Mouse (Mus musculus): ENCODE results near the gene Dis3l2.

Gene Dis3l2

GRCm38 (mm10) chr1:86736414-86736813, 32.8 kb downstream of the Dis3l2 start:
- no peak for DNase-seq

DNA sequence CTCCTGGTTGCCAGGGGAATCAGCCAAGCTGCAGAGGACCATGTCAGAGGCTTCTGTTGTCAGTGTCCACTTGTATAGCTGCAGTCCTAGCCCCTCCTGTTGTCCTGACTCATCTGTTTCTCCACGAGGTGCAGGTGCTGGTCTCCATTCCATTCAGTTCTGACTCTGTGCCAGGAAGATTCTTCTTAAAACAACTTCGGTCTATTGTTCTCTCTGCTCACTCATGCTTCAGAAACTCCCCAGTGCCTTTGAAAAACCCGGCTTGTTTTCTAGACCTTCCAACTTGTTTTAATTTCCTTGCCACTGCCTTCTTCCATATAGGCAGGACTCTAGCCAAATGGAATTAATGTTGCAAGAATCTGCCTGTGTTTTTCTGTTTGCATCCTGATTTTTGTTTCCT, 39.3 kb downstream of the Dis3l2 start:
- DNase-seq = no peak

DNA sequence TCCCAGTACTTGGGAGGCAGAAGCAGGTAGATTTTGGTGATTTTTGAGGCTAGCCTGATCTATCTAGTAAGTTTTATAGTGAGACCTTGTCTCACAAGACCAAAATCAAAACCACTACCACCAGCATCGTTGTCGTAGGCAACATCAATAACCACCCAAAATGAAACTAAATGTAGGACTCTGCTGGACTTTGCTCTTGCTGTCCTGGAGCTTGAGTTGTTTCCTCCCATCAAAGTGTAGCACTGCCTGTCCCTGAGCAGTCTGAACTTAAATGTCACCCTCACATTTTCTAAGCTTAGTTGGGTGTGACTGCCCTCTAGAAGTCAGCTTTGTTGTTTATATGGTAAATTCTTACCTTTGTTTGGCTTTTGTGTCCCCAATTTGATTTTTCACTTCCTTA, 43.4 kb downstream of the Dis3l2 start:
- no peak for DNase-seq

DNA sequence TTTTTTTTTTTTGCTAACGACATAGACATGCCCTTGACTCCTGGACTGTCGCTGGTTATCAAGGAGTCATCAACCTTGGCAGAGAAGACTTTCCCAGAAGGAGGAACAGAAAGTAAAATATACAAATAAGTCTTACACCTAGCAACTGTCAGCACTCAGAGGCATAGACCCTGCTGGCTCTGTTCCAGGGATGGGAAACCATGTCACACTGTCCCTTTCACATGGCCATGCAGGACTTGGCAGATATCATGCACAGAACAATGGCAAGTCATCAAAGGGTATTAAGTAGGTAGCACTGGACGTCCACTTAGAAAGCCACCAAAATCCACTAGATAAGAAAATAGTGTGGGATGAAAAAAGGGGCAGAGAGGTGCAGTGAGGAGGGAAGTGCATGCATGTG, 46.5 kb downstream of the Dis3l2 start:
- no peak for DNase-seq

GRCm38 (mm10) chr1:86753416-86753815, 49.8 kb downstream of the Dis3l2 start:
- no peak for DNase-seq

GRCm38 (mm10) chr1:86754335-86754734, 50.7 kb downstream of the Dis3l2 start:
- no peak for DNase-seq

DNA sequence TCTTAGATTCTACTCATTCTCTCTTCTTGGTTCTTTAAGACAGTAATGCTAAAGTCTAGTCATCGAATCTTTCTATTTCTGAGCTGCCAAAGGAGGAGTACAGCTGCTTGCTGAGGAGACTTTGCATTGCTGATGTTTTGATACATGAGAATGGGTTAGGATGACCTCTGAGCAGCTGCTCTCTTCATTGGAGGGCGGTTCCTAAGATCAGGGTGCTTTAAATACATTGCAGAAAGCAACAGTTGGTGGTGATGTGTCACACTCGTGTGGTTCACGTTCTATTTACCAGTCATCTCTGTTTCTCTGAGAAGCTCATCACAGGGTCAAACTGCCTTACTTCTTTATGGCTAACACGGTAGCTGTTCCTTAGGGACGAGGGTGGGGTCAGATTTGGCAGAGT, 54.5 kb downstream of the Dis3l2 start:
- DNase-seq = no peak

DNA sequence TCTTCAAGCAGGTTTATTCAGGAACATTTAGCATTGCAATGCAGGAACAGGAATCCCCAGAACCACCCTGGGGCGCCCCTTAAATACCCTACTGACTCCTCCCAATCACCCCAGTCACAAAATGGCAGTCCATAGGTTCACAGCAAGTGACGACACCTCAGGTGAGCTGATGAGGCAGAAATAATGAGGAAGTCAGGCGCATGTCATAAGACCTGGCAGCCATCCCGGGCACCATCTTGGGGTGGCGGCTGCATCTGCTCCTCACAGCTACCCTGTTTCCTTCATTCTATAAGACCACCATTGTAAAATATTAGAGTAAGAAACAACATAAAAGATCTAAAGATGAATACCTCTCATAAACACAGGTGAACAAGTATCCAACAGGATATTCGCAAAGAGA, 58.6 kb downstream of the Dis3l2 start:
- DNase-seq = no peak

DNA sequence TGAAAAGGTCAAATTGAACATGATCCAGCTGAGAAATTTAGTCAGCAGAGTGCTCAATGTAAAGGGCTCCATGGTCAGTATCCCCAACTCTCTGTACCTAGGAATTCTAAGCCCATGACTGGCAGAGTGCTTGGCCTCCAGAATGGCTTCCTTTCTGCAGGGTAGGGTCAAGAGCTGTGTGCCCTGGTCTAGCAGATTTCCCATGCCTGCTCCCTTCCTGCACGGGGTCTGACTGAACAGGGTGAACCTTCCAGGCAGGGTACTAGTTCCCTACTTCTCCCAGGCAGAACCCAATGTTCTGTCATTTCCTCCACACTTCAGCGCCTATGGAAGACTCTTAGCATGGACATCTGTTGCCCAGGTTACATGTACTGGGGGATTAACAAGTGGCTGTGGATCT, 97.6 kb downstream of the Dis3l2 start:
- DNase-seq = no peak

DNA sequence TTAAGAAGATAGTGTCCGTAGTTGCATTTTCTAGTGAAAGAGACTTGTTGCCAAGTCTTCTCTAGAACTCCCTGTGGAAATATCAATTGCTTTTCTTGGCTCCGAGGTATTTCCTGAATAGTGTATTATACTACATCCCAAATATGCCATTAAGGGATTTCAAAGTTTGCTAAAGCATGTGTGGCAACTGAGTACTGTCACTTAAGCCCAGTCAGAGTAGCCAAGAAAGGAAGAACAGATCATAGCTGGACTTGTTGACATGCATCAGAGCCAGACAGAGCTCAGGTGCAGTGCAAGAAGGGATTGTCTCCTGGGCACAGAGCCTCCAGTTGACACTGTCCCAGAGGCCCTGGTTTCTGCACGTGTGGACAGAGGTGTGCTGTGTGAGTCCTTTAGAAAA, 108.1 kb downstream of the Dis3l2 start:
- no peak for DNase-seq

- DNase-seq = no peak
Observed at GRCm38 (mm10) chr1:86822266-86822665, 118.7 kb downstream of the Dis3l2 start.

DNA sequence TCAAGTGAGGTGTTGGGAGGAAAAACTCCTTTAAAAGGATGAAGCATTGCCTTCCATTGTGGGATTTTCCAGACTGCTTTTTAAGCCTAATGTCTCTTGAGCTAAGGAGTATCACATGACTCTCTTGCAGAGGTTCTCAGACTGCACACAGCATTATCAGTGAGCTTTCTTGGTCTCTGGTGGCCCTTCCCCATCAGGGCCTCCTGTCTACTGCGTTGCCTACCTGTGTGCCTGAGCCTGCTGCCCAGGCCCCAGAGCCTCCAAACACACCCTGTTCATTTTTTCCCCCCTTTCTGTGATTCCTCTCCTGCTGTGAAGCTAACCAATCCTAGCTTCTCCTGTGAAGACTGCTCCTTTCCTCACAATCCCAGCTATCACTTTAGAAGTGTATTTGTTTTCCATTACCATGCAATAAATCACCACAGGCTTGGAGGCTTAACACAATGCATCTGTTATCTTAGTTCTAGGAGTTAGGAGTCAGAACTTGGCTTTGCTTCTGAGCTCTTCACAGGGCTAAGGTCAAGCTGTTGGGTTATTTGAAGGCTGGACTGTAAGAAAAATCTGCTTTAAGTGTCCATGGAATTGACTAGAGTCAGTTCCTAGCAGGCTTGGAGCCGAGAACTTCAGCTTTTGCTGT, 130.9 kb downstream of the Dis3l2 start:
- DNase-seq = no peak

- DNase-seq = no peak
Observed at GRCm38 (mm10) chr1:86834988-86835387, 131.4 kb downstream of the Dis3l2 start.

- no peak for DNase-seq
Observed at GRCm38 (mm10) chr1:86850754-86851153, 147.1 kb downstream of the Dis3l2 start.

DNA sequence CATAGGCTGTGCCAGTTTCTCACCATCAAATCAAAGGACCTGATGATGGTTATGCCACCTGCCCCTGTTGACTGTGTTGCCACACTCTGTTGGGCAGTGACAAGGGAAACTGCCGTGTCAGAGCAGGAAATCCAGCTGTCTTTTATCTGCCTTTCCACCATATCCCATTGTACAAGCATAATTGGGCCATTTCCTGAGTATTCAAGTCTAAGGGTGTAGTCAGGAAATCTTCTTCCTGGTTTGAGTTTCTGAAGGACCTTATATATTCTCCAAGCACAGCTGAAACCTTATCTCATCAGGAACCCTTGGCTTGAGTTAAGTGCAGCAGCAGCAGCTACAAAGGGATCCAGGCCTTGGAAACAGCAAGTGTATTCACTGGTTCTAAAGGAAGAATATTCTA, 155.3 kb downstream of the Dis3l2 start:
- no peak for DNase-seq

GRCm38 (mm10) chr1:86859371-86859770, 155.8 kb downstream of the Dis3l2 start:
- no peak for DNase-seq

DNA sequence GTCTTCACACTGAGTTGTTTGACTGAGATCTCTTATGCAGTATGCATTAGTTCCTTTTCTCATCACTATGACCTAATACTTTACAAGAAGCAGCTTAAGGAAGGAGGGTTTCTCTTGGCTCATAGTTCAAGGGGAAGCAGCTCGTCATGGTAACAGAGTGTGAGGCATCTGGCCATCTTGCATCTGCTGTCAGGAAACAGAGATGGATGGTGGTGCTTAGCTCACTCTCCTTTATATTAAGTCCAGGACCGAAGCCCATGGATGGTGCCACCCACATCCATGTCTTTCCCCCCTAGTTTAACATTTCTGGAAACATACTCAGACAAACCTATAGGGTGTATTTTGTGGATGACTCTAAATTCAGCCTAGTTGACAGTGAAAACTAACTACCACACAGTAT, 170.1 kb downstream of the Dis3l2 start:
- no peak for DNase-seq

GRCm38 (mm10) chr1:86878743-86879142, 175.1 kb downstream of the Dis3l2 start:
- DNase-seq = no peak

- no peak for DNase-seq
Observed at GRCm38 (mm10) chr1:86879547-86879946, 175.9 kb downstream of the Dis3l2 start.

- no peak for DNase-seq
Observed at GRCm38 (mm10) chr1:86887060-86887459, 183.5 kb downstream of the Dis3l2 start.

GRCm38 (mm10) chr1:86912481-86912880, 208.9 kb downstream of the Dis3l2 start:
- DNase-seq = no peak

DNA sequence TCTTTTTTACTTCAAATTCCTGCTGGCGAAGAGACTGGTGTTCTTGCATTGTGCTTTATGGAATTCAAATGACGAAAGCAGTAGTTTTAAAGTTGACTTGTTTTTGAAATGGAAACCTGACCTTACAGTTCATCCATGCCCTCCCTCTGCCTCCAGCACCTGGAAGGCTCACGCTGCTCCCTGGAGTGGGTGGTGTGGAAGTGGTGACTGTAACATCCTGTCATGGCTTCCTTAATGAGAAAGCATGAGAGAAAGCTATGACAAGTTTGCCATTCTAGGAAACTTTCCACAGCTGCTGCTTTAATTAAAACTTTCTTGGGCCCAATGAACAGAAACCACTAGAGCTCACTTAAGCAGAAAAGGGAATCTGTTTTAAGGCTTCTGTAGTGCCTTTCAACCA, 210.3 kb downstream of the Dis3l2 start:
- DNase-seq = no peak

- DNase-seq = no peak
Observed at GRCm38 (mm10) chr1:86914697-86915096, 211.1 kb downstream of the Dis3l2 start.

DNA sequence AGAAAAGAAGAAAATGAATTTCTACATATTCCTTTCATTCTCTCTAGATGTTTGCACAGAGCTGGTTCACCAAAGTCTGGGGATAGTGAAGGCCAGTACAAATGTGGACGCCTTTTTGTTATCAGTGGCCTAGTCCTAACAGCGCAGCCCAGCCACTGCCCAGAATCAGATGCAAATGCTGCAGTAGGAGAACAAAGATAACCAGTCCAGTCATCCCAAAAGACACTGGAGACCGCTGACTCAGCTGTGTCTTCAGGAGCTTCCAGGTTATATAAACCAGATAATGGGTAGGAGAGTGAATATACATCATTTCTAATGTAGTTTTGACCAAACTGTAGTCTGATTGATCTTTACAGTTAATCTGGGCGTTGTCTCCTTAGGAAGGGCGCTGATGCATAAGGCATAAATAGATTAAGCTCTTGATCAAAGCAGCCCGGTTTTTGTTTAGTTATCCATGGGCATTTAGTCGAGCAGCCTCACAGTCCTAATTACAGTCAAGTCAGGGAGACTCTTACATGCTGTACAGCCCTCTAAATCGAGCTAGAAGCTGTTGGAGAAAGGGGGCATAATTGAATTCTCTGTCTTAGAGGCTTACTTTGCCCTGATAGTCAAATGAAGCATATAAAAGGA, 212.9 kb downstream of the Dis3l2 start:
- no peak for DNase-seq

GRCm38 (mm10) chr1:86925776-86926175, 222.2 kb downstream of the Dis3l2 start:
- DNase-seq = no peak
